Mouse (Mus musculus): ENCODE measurements at regions not wholly inside any gene's neighbourhood (a gene's known extent, or its start where the extent isn't known, plus 50 kb on each side); places are given as distances from the start of the nearest gene placed in this dataset.

- TF ChIP-seq POLR2A (IDR thresholded peaks at IDR 0.05; ENCODE audit: insufficient read length, low read depth) (no peak), E2F4 (IDR thresholded peaks at IDR 0.05; ENCODE audit: insufficient read depth) (no peak), TCF12 (IDR thresholded peaks at IDR 0.05; ENCODE audit: insufficient read depth, poor library complexity, severe bottlenecking) (no peak)
These were observed 480.7 kb upstream of the A830018L16Rik start for GRCm38 (mm10) chr1:10933206-10933605.
